Mouse (Mus musculus) T-helper 1 cell (primary cell): Measurements from ENCODE around the gene Tex45.

ENCODE experiments used
- in situ Hi-C: fragments of 300-600 bp; cut with MboI, MseI; formaldehyde crosslinking; loops from one replicate; pipeline ENCODE4 v1.15.1; 2025; ENCODE audit warnings: high pct_unique_total_duplicates

The Tex45 gene

DNA sequence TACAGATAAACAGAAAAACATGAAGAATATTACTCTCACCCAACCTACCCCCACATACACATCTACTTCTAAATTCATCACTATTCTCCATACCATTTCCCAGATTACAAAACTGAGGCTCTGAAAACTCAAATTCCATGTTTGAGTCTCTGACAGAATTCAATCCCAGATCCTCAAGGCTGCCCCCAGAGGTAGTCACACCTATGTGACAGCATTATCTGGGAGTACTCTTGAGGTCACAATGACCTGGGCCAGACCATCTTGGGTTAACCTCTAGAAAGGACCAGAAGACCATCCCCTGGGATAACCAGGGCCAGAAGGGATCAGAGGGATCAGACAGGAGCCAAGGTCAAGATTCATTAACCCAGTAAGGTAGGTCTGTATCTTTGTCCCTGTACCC lies at the start of gene Tex45:
Tex45 (plus strand) TSS at position 301 of the 400 bp plus-strand sequence.
- in situ Hi-C loops = no loop called here

DNA sequence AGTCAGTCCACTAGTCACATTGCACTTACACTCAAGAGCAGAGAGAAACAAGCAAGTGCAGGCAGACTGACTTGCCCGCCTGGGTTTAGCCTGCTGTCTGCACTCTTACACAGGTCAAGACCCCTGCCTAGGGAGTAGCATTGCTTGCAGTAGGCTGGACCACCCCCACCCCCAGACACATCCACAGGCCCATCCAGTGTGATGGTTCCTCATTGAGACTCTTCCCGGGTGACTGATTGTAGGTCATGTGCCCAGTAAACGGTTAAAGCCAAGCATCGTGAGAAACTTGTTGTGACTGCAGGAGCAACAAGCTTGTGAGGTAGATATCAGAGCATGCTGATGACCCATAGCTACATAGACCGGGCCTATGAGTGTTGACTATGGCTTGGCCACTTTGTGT lies 49.2 kb upstream of the Tex45 start:
- in situ Hi-C loops = no loop called here

DNA sequence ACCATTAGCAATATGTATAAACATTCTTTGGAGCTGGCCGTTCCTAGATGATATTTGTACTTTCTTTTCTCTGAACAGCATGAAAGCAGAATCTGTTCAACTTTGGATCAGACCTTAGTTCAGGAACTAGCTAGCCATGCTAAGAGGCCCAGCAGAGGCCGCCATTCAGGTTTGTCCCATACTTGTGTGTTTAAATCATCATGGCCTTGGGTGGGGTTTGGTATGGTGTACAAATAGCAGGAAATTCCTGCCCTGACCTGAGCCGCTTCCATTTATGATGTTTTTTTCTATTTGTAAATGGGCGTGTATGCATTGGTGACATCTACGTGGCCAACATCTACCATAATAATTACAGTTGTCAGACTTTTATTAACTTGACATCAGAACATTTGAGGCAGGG lies 45.4 kb upstream of the Tex45 start:
- in situ Hi-C loops = no loop called here

GRCm38 (mm10) chr8:3426211-3426610 lies 44.5 kb upstream of the Tex45 start:
- in situ Hi-C loops = no loop called here

- in situ Hi-C loops = no loop called here
Measured at GRCm38 (mm10) chr8:3428426-3428825, 42.2 kb upstream of the Tex45 start.

- in situ Hi-C loops = no loop called here
Measured at GRCm38 (mm10) chr8:3429966-3430365, 40.7 kb upstream of the Tex45 start.

DNA sequence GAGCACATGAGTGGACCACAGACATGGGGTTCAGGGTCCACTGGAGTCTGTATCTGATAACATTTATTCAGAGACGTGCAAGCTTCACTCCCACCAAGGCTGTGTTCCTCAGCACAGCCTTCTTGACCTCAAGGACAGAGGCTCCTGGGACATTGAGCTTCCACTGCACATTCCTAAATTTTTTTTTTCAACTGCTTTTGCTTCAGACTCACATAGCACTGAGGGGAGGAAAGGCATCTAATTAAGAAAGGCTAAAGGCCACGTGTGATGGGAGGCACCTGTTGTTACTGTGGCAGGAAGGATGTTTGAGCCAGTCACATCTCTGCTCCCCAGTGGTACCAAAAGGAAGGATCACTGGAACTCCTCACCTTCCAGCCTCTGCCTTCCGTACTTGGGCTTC lies 39.5 kb upstream of the Tex45 start:
- in situ Hi-C loops = no loop called here

- in situ Hi-C loops = no loop called here
Measured at GRCm38 (mm10) chr8:3436492-3436891, 34.2 kb upstream of the Tex45 start.

DNA sequence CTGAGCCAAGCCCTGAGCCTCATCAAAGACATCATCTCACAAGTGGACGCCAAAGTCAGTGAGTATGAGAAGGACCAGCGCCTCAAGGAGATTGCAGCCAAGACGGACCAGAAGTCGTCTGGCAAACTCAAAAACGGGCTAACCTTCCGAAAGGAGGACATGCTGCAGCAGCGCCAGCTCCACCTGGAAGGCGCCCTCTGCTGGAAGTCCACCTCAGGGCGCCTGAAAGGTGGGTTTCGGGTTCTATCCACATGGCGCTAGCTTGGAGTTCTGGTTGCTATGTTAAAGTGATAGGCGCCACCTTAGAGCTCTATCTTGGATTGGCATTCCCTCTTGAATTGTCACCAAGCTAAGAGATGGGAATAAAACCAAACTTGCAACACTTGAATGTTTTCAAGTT lies 31.2 kb upstream of the Tex45 start:
- in situ Hi-C loops = no loop called here

DNA sequence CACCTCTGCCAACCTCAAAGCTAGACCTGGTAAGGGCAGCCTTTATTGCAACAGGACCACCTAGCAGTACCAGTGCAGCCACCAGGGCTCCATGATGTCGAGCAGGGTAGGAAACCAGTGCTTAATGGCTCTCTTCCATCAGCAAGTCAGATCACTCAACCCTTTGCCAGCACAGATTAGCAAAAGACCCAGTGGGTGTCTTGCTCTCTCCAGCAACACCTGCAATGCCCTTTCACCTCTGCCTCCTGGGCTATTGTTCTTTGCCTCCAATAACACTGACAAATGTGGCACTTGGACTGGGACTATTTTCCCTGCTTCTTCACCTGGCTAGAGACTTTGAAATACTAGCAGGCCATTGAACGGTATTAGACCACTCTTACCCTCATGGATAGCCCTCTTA lies 21.4 kb upstream of the Tex45 start:
- in situ Hi-C loops = no loop called here

- in situ Hi-C loops = no loop called here
Measured at GRCm38 (mm10) chr8:3450670-3451069, 20.0 kb upstream of the Tex45 start.

DNA sequence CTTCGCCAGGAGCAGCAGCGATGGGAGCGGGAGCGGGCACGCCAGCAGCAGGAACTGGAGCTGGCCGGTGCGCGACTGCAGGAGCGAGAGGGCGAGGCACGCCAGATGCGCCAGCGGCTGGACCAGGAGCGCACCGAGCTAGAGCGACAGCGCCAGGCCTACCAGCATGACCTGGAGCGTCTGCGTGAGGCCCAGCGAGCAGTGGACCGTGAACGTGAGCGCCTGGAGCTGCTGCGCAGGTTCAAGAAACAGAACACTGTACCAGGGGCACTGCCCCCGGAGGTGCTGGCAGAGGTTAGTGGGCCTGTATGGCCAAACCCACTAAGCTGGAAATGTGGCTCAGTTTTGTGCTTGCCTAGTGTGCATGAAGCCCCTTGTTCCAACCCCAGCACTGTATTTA lies 18.7 kb upstream of the Tex45 start:
- in situ Hi-C loops = no loop called here

DNA sequence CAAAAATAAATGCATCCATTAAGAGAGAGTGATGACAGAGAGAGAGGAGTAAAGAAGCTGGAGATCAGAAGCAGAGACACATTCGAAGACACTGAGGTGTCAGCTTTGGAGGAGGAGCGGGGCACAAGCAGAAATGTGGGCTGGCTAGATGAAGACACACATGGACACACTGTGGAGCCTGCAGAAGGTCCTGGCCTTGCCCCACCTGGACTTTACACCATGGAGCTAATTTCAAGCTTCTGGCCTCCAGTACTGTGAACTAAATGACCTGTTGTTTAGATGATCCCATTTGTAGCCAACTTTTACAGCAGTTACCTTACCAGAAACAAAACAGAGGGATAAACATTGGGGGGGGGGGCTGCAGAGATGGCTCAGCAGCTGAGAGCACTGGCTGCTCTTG lies 7.4 kb upstream of the Tex45 start:
- in situ Hi-C loops = no loop called here

DNA sequence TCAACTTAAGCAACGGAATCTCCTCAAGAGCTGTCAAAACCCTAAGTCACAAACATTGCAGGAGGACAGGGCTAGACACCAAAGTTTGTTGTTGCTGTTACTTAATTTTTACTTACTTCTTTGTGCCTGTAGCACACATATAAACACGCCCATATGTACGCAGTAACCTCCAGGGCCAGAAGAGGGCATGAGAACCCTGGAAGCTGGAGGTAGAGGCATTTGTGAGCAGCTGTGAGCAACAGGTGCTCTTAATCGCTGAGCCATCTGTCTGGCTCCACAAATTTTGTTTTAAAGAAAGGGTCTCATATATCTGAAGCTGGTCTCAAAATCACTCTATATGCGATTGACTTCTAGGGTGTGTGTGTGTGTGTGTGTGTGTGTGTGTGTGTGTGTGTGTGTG lies 6.4 kb upstream of the Tex45 start:
- in situ Hi-C loops = no loop called here

DNA sequence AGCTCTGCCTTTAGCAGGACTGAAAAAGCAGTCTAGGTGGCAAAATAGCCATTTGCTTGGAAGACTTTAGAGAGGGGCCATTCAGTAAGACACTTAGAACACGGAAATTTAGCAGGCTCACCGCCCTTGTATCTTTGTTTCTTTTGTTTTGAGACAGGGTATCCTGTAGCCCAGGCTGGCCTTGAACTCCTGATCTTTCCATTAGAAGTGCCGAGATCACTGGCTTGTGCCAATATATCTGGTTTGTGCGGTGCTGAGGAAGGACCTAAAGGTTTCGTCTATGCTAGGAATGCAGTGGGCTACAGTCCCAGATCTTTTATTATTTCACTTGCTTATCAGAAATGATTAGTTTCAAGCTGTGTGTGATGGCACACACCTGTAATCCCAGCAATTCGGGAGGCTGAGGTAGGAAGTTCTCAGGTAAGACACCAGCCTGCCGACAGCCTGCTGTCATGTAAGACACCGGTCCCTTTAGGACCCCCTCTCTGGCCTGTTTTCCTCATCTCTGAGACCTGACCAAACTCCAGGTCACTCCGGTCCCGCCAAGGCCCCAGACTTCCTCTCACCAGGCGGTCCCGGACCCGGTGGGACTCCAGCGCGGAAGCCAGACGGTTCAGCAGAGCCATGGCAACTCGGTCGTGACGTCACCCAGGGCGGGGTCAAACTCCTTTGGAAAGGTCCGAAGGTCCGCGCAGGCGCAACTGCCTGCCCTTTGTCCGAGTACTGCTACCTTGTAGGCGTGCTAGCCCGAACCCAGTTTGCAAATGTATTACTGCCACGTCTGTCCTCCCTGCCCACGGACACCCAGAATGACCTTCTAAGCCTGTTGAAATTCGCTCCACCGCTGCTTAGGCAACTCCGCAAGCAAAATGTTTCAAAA lies 3.4 kb upstream of the Tex45 start, which contains the start of gene Pex11g:
Pex11g (minus strand) TSS at position 675 of the 880 bp plus-strand sequence.
- in situ Hi-C loops = loop anchor here (5.0 kb wide), 1 partner anchor 205 kb away; the partner anchor contains the start of gene Fcor

DNA sequence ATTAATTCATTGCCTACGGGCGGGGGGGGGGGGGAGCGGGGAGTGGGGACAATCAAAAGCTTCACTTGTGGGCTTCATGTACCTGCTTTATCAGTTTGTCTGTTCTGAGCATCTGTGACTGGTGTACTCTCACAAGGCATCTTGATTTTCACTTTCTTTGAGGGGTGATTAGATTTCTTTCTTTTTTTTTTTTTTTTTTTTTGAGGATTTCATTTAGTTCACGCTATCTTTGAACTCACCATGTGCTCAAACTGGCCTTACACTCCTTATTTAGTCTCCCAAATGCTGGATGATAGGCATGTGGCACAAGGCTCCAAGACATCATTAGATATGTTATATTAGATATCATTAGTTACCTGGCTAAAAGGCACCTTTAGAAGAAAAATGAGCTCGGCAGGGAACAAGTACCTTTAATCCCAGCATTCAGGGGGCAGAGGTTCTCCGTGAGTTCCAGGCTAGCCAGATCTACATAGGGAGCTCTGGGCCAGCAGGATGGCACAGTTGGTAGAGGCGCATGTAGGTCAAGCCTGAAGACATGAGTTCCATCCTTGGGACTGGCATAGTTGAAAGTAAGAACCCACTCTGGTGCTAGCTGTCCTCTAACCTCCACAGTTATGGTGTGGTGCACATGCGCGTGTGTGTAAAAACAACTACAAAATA lies 2.6 kb upstream of the Tex45 start:
- in situ Hi-C loops = loop anchor here (5.0 kb wide), 1 partner anchor 204 kb away; the partner anchor contains the start of gene Fcor

DNA sequence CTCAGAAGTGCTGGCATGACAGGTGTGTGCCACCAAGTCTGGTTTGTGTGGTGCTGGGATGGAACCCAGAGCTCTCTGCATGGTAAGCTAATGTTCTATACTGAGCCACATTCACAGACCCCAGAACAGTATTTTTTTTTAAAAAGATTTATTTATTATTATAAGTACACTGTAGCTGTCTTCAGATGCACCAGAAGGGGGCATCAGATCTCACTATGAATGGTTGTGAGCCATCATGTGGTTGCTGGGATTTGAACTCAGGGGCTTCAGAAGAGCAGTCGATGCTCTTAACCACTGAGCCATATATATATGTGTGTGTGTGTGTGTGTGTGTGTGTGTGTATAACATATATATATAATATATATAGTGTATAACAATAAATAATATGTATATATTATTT lies 1.8 kb upstream of the Tex45 start:
- in situ Hi-C loops = loop anchor here (5.0 kb wide), 1 partner anchor 203 kb away; the partner anchor contains the start of gene Fcor

DNA sequence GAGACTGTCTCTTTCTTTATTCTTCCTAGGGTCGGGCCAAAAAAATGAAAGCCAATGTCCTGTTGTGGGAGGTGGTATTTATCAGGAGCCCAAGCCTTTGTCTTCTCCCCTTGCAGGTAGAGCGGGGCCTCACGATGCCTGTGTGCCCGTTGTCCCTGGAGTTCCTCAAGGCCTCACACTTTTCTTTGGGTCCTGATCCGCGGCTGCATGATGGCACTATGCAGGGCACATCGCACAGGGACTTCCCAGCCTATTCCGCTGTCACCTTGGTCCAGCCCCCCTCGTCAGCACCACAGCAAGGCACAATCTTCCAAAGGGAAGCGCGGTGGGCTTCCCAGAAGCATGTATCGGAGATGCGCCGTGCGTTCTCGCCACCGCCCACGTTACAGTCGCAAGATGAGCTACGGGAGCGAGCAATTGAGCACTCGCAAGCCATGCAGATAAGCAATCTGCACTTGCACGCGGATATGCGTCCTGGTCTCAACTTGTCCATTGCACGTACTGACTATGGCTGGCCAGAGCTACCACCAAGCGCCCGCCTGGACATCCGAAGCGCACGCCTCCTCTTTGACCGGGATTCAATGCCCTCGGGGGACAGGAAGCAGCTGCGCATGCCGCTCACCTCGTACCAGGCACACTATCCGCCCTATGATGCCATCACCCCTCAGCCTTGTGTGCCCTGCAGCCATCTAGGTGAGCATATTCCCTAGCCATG lies 5.2 kb downstream of the Tex45 start:
- in situ Hi-C loops = no loop called here

DNA sequence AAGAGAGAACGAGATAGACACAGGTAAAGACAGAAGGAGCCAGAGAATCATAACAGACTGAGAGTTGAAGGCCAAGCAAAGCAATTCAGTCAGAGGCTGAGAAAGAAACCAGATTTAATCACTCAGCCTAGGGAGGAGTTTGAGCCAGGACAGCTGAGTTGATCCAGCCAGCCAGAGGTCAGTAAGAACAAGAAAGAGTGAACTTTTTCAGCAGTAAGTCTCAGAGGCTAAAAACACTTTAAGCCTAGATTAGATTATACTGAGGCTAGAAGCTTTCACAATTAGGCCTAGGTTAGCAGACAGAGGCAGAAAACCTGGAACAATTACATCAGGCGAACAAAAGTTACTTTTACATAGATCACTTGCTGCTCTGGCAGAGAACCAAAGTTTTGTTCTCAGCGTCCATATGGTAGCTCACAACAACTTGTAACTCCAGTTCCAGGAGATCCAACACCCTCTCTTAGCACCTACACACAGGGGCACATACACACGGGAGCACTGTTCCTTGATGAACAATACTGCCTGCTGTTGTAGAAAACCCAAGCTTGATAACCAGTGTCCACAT lies 9.6 kb downstream of the Tex45 start:
- in situ Hi-C loops = no loop called here

DNA sequence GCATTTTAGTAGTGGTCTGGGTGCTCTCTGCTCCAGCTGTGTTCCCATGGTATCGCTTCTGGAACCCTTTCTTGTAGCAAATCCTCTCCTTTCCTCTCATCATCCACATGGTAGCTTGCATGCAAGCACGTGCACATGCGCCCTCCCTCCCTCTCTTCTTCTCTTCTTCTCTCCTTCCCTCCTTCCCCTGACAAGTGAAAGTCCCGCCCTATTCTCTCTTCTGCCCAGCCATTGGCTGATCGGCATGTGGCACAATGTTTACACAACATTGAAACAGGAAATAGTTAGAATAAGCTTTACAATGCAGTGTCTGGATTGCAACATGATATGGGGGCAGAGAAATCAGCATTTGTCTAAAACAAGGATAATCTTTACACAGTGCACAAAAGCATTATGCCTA lies 10.9 kb downstream of the Tex45 start:
- in situ Hi-C loops = no loop called here

DNA sequence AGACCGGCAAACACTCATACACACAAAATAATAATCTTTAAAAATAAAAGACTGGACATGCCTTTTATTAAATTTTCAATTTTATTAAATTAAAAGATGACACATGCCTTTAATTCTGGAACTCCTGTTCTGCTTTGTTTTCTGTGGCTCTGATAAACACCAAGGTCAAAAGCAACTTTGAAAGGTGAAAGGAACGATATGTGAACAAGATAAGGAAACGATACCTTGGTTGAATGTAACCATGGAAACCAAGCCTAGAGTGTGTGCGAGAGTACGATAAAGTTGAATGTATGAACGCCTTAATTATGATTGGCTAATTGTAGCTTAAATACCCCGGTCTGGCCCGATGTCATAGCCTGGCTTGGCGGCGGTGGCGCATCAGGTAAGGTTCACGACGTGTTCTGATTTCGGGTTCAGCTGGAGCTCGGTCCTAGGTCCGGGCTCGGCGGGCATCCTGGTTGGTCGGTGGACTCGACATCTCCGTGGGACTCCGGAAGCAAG lies 11.6 kb downstream of the Tex45 start:
- in situ Hi-C loops = no loop called here

GRCm38 (mm10) chr8:3483546-3483945 lies 12.9 kb downstream of the Tex45 start:
- in situ Hi-C loops = no loop called here
